18 mouse cellular contexts compared by ENCODE assay signal in the genomic region with DNA sequence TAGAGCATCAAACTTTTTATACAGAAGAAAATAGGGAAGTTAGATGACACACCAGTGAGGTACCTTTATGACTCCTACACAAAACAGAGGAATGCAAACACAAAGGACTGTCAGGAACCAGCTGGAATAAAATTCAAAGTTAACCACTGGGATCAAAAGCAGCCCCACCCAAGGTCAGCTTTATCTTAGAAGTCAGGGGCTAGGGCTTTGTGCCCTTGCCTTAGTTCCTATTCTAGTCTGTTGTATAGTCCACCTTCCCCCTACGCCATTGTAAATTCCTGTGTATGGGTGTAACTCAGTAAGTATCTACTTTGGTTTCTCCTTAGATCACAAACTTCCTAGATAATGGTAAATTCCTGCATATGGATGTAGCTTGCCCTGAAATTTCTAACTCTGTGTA. TPM values are rescaled to one million over a fixed set of nuclear protein-coding genes. Genes with fewer than 3 reads are reported as not detected.
"Had no signal": no experiment of that assay in that cellular context is flagged by ENCODE, and none has a peak within 500 bp of the region (broad histone marks: within the 10 kb centered on the region; RNA-seq: fewer than 3 reads in every experiment).

No protein-coding gene starts in this region.

- ATAC-seq: hindbrain, embryonic 16.5 days; inflammation-experienced regulatory T-cells, adult 6 months; intestine, embryonic 15.5 days; intestine, postnatal 0 days; liver, embryonic 12.5 days had no signal

- DNase-seq: gastrocnemius, postnatal 14 days; heart, adult 18-20 months; heart, postnatal 10 days; heart, postnatal 4 days; kidney, adult 18-20 months; kidney, adult 8-10 months; kidney, postnatal 10 days; kidney, postnatal 25 days; kidney, postnatal 4 days; layer of hippocampus, adult 9-11 months; left cerebral cortex, postnatal 4 days had no signal

RNA-seq across cellular contexts. Expression of a gene that starts 26.8 kb away (rescaled TPM):
- total RNA-seq: gastrocnemius, adult 18-20 months; granulocyte monocyte progenitor cell, adult 5-6 weeks had no signal
